Mouse (Mus musculus): ENCODE measurements around the gene Tmem200b. TPM values are rescaled to one million over a fixed set of nuclear protein-coding genes. Genes with fewer than 3 reads are reported as not detected.
A peak's percentile ranks its signal among the peaks of the same experiment; 100 is the strongest.

Gene Tmem200b
- polyA plus RNA-seq, 1 experiment from 2014 or later = 2.1 TPM

DNA sequence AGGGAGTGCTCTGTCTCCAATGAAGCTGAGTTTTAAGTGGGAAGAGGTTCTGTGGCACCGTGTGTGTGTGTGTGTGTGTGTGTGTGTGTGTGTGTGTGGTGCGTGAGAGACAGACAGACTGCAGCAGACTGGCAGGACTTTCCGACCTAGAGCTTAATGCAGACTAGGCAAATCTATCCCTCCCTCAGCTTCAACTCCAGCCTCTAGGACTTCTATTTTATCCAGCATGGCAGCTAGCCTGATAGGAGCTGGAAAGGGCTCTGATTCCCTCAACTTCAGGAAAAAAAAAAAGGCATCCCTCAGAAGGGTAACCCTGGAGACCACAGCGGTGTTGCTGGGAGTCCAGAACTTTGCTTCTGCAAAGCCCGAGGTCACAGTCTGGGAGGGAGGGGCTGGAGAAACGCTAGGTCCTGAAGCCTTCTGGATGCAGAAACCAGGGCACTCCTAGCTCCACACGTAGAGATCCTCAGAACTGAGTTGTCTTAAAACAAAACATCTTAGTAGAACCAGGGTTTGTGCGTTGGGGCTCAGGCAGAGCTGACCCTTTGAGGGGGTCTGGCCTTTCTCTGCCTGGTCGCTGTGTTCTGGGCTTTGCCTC, 7.4 kb upstream of the Tmem200b start:
- Histone ChIP-seq H3K36me3 (replicated peaks) (no peaks in the 10 kb centered on the region), H3K4me1 (peaks cover 78% of the 10 kb centered on the region), H3K9me3 (no peaks in the 10 kb centered on the region), H3K4me3 (peak overlapping the region; percentile 28; the same call in 1 of the 2 replicates), H3K27ac (replicated peaks) (no peak overlapping the region), H3K27me3 (replicated peaks; ENCODE audit: low read depth, poor library complexity, severe bottlenecking) (peaks cover 81% of the 10 kb centered on the region)
- DNase-seq (ENCODE audit: low spot score) = peak; percentile 30
- WGBS = 5% methylated on average over 9 of the region's 9 CpGs

GRCm38 (mm10) chr4:131914891-131915469, 6.6 kb upstream of the Tmem200b start:
- no peak overlapping the region; the same call in 1 of the 2 replicates for H3K27ac ChIP-seq (replicated peaks)
- DNase-seq (ENCODE audit: low spot score) = peak; percentile 63
- no peaks in the 10 kb centered on the region for H3K36me3 ChIP-seq (replicated peaks)
- peak overlapping the region; percentile 50 for H3K4me3 ChIP-seq
- H3K4me1 ChIP-seq = peaks cover 79% of the 10 kb centered on the region
- H3K9me3 ChIP-seq = no peaks in the 10 kb centered on the region
- peaks cover 89% of the 10 kb centered on the region for H3K27me3 ChIP-seq (replicated peaks; ENCODE audit: low read depth, poor library complexity, severe bottlenecking)
- 2% methylated on average over 31 of the region's 31 CpGs for WGBS

- Histone ChIP-seq H3K4me3 (peak overlapping the region; percentile 50), H3K27me3 (replicated peaks; ENCODE audit: low read depth, poor library complexity, severe bottlenecking) (peaks cover 98% of the 10 kb centered on the region)
- DNase-seq (ENCODE audit: low spot score) = peak; percentile 31
These were observed 5.7 kb upstream of the Tmem200b start for GRCm38 (mm10) chr4:131915821-131916328.

DNA sequence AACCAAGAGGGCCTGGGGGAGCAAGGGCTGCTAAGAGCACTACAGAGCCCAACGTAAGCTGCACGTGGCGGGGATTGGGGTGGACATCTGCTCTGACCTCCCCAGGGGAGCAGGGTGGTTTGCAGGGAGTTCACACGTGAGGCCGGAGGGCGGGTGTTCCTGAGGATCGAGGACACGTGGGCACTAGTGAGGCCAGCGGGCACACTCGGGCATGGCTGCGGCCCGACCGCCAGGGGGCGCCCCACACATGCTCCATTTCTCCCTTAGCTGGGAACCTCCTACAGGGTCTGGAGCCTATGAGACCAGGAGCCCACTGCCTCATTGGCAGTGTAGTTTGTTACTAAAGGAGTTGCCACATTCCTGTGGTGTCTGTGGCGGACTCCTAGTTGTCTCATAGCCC, 5.1 kb upstream of the Tmem200b start:
- Histone ChIP-seq H3K4me3 (peak overlapping the region; percentile 50), H3K27me3 (replicated peaks; ENCODE audit: low read depth, poor library complexity, severe bottlenecking) (peaks cover 99% of the 10 kb centered on the region), H3K36me3 (replicated peaks) (no peaks in the 10 kb centered on the region), H3K9me3 (no peaks in the 10 kb centered on the region), H3K27ac (replicated peaks) (peak overlapping the region; percentile 0; the same call in 1 of the 2 replicates), H3K4me1 (peaks cover 79% of the 10 kb centered on the region)
- WGBS = 8% methylated on average over 15 of the region's 15 CpGs
- DNase-seq (ENCODE audit: low spot score) = peak; percentile 91

More at GRCm38 (mm10) chr4:131915821-131916328, 5.7 kb upstream of the Tmem200b start:
- no peaks in the 10 kb centered on the region for H3K9me3 ChIP-seq
- WGBS = 23% methylated on average over 13 of the region's 13 CpGs
- peak overlapping the region; percentile 0; the same call in 1 of the 2 replicates for H3K27ac ChIP-seq (replicated peaks)
- peaks cover 79% of the 10 kb centered on the region for H3K4me1 ChIP-seq
- no peaks in the 10 kb centered on the region for H3K36me3 ChIP-seq (replicated peaks)

GRCm38 (mm10) chr4:131917010-131917555, 4.5 kb upstream of the Tmem200b start:
- H3K9me3 ChIP-seq = no peaks in the 10 kb centered on the region
- H3K27me3 ChIP-seq (replicated peaks; ENCODE audit: low read depth, poor library complexity, severe bottlenecking) = peaks cover 99% of the 10 kb centered on the region
- DNase-seq (ENCODE audit: low spot score) = no peak
- WGBS = 78% methylated on average over 10 of the region's 10 CpGs
- H3K4me3 ChIP-seq = no peak overlapping the region
- H3K27ac ChIP-seq (replicated peaks) = no peak overlapping the region; the same call in 1 of the 2 replicates
- no peaks in the 10 kb centered on the region for H3K36me3 ChIP-seq (replicated peaks)
- H3K4me1 ChIP-seq = peaks cover 83% of the 10 kb centered on the region

- peak overlapping the region; percentile 96 for H3K27ac ChIP-seq (replicated peaks)
- H3K27me3 ChIP-seq (replicated peaks; ENCODE audit: low read depth, poor library complexity, severe bottlenecking) = peaks cover 99% of the 10 kb centered on the region
- H3K4me3 ChIP-seq = peak overlapping the region; percentile 80
- H3K36me3 ChIP-seq (replicated peaks) = peaks cover 10% of the 10 kb centered on the region
- no peaks in the 10 kb centered on the region for H3K9me3 ChIP-seq
- no peak for DNase-seq (ENCODE audit: low spot score)
- peaks cover 93% of the 10 kb centered on the region for H3K4me1 ChIP-seq
- WGBS = 47% methylated on average over 7 of the region's 7 CpGs
These were observed 3.5 kb upstream of the Tmem200b start for GRCm38 (mm10) chr4:131918026-131918533.

GRCm38 (mm10) chr4:131918711-131919500, 2.7 kb upstream of the Tmem200b start:
- DNase-seq (ENCODE audit: low spot score) = peak; percentile 90
- Histone ChIP-seq H3K4me1 (peaks cover 91% of the 10 kb centered on the region), H3K27ac (replicated peaks) (peak overlapping the region; percentile 96), H3K9me3 (no peaks in the 10 kb centered on the region), H3K27me3 (replicated peaks; ENCODE audit: low read depth, poor library complexity, severe bottlenecking) (peaks cover 99% of the 10 kb centered on the region), H3K36me3 (replicated peaks) (peaks cover 17% of the 10 kb centered on the region), H3K4me3 (peak overlapping the region; percentile 80)
- WGBS = 4% methylated on average over 15 of the region's 15 CpGs

DNA sequence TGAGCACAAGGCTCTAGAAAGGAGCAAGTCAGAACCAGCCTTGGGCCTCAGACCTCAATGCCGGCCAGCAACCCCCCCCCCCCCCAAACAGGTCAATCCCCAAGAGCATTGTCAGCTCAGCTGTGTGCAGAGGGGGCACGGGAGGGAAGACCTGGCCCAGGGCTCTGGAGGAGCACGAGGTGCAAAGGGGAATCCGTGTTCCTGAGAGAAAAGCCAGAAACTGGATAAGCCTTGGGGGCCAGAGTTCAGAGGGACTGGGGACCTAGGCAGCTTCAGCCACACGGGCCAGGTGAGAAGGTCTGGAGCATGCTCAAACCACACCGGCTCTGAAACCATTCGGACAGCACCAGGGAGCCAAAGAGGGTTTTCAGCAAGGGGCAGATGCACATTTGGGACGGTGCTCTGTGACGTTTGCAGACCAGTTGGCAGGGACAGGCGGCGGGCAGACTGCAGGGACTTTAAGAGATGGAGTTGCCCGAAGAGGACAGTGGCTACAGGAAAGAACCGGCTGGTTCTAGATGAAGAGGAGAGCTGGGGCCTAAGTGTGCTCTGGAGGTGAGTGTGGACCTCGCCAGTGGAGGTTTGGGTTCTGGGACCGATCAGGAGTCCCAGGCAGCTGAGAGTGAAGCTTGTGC, 1.9 kb upstream of the Tmem200b start:
- 4% methylated on average over 15 of the region's 15 CpGs for WGBS

DNA sequence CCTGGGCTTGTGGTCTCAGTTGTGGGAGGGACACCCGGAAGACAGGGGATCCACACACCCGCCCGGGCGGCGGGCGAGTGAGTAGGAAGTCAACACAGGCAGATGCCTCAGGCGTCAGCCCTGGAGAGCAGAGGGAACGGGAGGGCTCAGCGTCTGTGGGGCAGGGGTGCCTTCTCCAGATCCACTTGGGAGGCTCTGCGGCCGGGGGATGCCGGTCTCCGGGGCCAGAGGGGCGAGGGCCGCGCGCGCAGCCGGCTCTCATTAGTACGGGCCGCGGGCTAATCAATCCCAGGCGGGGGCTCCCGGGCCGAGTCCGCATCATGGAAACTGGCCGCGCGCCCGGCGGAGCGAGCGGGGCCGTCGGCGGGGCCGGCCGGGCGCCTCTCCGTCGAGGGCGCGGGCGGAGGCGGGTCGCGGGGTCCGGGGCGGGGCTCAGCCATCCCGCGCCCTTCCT, 1.4 kb upstream of the Tmem200b start:
- peaks cover 30% of the 10 kb centered on the region for H3K36me3 ChIP-seq (replicated peaks)
- peaks cover 93% of the 10 kb centered on the region for H3K4me1 ChIP-seq
- H3K27ac ChIP-seq (replicated peaks) = peak overlapping the region; percentile 96
- H3K4me3 ChIP-seq = peak overlapping the region; percentile 80
- DNase-seq (ENCODE audit: low spot score) = peak; percentile 89
- no peaks in the 10 kb centered on the region for H3K9me3 ChIP-seq
- 1% methylated on average over 51 of the region's 51 CpGs for WGBS
- H3K27me3 ChIP-seq (replicated peaks; ENCODE audit: low read depth, poor library complexity, severe bottlenecking) = peaks cover 100% of the 10 kb centered on the region

More for the DNA sequence above, 1.9 kb upstream of the Tmem200b start:
- peak overlapping the region; percentile 96 for H3K27ac ChIP-seq (replicated peaks)
- peaks cover 99% of the 10 kb centered on the region for H3K27me3 ChIP-seq (replicated peaks; ENCODE audit: low read depth, poor library complexity, severe bottlenecking)
- H3K9me3 ChIP-seq = no peaks in the 10 kb centered on the region
- peaks cover 92% of the 10 kb centered on the region for H3K4me1 ChIP-seq
- H3K36me3 ChIP-seq (replicated peaks) = peaks cover 25% of the 10 kb centered on the region
- DNase-seq (ENCODE audit: low spot score) = peak; percentile 52
- H3K4me3 ChIP-seq = peak overlapping the region; percentile 80

DNA sequence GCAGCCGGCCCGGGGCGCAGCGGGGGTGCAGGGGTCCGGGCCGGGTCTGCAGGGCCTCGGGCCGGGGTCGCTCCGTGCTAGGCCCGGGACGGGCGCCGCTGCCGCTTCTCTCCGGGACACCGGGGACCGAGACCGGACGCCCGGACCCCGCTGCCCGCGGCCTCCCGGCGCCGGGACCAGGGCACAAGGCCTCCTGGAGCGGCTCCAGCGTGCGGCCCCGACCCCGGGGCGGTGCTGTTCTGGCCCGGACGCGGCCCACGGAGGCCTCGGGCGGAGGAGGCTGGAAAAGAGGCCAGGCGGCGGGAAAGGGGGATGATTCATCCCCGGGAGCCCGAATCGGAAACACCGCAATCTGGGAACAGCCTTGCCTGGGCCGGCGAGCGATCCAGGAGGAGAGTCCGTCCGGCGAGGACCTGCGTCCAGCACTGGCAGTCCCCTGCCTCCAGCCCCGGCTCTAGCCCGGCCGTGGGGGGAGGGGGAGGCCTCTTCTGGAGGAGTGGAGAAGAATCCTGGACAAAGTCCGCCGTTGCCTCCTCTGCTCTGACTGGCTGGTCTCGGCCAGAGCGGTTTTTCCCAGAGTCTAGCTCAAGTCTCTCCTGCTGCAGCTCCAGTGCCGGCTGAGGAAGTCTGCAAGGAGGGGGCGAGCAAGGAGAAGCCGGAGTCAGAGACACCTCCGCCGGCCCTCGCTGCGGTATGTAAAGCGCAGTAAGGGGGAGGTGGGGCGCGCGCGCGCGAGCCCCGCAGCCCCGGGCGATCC, 798 bp upstream of the Tmem200b start:
- Histone ChIP-seq H3K9me3 (no peaks in the 10 kb centered on the region), H3K36me3 (replicated peaks) (peaks cover 36% of the 10 kb centered on the region), H3K4me1 (peaks cover 93% of the 10 kb centered on the region), H3K27ac (replicated peaks) (peak overlapping the region; percentile 96), H3K27me3 (replicated peaks; ENCODE audit: low read depth, poor library complexity, severe bottlenecking) (peaks cover 97% of the 10 kb centered on the region), H3K4me3 (peak overlapping the region; percentile 80)
- under 1% methylated on average over 76 of the region's 76 CpGs for WGBS
- DNase-seq (ENCODE audit: low spot score) = peak; percentile 89

GRCm38 (mm10) chr4:131922404-131922803, 833 bp downstream of the Tmem200b start:
- H3K9me3 ChIP-seq = no peaks in the 10 kb centered on the region
- H3K4me1 ChIP-seq = peaks cover 90% of the 10 kb centered on the region
- peaks cover 81% of the 10 kb centered on the region for H3K27me3 ChIP-seq (replicated peaks; ENCODE audit: low read depth, poor library complexity, severe bottlenecking)
- H3K4me3 ChIP-seq = peak overlapping the region; percentile 80
- peaks cover 52% of the 10 kb centered on the region for H3K36me3 ChIP-seq (replicated peaks)
- peak overlapping the region; percentile 96 for H3K27ac ChIP-seq (replicated peaks)
- 57% methylated on average over 15 of the region's 15 CpGs for WGBS
- no peak for DNase-seq (ENCODE audit: low spot score)
